Mouse (Mus musculus): ENCODE measurements around the gene Hectd4. TPM values are rescaled to one million over a fixed set of nuclear protein-coding genes. Genes with fewer than 3 reads are reported as not detected.
"Not testable (repeated sequence)": the region's sequence is repeated elsewhere in the genome, so short reads cannot be mapped to it uniquely, and the experiment has no call there.

Gene Hectd4
- polyA plus RNA-seq, 1 experiment from 2014 or later: 7.6 TPM

DNA sequence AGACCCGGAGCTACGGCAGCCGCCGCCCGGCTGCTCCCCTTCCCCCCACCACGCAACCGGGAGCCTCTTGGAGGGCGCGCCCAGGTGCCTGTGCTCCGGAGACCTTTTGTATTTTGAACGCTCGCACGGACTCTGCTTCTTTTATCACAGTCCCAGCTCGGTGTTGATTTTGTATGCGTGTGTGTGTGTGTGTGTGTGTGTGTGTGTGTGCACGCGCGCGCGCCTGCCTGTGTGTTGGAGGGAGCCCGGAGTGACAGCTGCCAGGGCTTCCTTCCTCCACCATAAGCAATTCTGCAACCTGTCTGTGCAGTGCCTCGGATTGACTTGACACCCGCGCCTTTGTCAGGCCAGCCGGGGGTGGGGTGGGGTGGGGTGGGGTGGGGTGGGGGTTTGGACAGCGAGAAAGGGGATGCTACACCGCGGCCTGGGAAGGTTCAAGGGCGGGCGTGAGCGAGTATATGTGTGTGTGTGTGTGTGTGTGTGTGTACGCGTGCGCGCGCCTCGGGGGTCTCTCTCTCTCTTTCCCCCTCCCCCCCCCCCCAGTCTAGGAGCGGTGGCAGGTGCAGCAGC, 798 bp downstream of the Hectd4 start:
- DNase-seq: no peak
- Histone ChIP-seq H3K27me3 (no peaks in the 10 kb centered on the region), H3K27ac (peak overlapping the region; percentile 98), H3K4me1 (replicated peaks) (peaks cover 73% of the 10 kb centered on the region), H3K36me3 (peaks cover 4% of the 10 kb centered on the region), H3K9me3 (replicated peaks) (no peaks in the 10 kb centered on the region), H3K9ac (peak overlapping the region; percentile 100), H3K4me3 (replicated peaks) (peak overlapping the region; percentile 93), H3K4me2 (peak overlapping the region; percentile 70)
- WGBS (ENCODE audit: insufficient replicate concordance): under 1% methylated on average over 21 of the region's 38 CpGs
- peak; percentile 38 for ATAC-seq (ENCODE audit: low read depth)

DNA sequence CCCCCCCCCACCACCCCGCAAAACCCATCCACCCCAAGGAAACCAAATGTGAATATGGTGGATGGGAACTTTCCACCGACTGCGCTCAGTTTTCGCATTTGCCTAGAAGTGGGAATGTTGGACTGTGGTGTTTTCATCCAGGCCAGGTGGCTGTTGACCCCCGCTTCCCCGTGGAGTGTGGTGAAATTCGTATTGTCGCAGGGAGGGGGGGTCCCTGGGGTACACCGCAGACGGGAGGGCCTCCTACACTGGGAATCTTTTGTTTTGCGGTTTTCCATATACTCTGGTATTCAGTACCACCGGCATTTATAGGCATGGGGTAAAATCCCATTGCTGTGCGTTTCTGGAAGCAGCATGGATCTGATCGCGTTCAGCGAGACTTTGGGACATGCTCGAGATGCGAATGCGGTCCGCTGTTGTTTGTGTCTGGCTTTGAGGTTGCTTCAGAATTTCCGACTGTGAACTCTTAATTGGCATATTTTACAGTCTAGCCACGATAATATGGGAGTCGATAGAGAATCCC, 1.4 kb downstream of the Hectd4 start:
- no peaks in the 10 kb centered on the region for H3K27me3 ChIP-seq
- ATAC-seq (ENCODE audit: low read depth) (no peak), DNase-seq (no peak)
- peak overlapping the region; percentile 93 for H3K4me3 ChIP-seq (replicated peaks)
- peak overlapping the region; percentile 100 for H3K9ac ChIP-seq
- H3K36me3 ChIP-seq: peaks cover 4% of the 10 kb centered on the region
- 16% methylated on average over 23 of the region's 23 CpGs for WGBS (ENCODE audit: insufficient replicate concordance)
- H3K9me3 ChIP-seq (replicated peaks): no peaks in the 10 kb centered on the region
- peaks cover 74% of the 10 kb centered on the region for H3K4me1 ChIP-seq (replicated peaks)
- H3K4me2 ChIP-seq: peak overlapping the region; percentile 70
- peak overlapping the region; percentile 98 for H3K27ac ChIP-seq

DNA sequence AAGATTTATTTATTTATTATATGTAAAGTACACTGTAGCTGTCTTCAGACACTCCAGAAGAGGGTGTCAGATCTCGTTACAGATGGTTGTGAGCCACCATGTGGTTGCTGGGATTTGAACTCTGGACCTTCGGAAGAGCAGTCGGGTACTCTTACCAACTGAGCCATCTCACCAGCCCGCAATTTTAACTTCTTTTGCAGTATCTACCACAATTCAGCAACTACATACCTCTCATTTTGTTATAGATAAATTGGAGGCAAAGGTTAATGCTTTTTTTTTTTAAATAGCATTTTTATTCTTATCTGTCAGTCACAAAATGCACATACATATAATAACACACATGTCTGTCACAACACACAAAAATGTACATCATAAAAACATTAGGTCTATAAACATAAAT, 4.0 kb downstream of the Hectd4 start:
- H3K4me1 ChIP-seq (replicated peaks): peaks cover 78% of the 10 kb centered on the region
- not testable (repeated sequence) for H3K9ac ChIP-seq; H3K9me3 ChIP-seq (replicated peaks); H3K27ac ChIP-seq; H3K4me2 ChIP-seq; H3K4me3 ChIP-seq (replicated peaks); H3K27me3 ChIP-seq; ATAC-seq (ENCODE audit: low read depth); DNase-seq
- 84% methylated on average over 4 of the region's 4 CpGs for WGBS (ENCODE audit: insufficient replicate concordance)
- peaks cover 18% of the 10 kb centered on the region for H3K36me3 ChIP-seq

DNA sequence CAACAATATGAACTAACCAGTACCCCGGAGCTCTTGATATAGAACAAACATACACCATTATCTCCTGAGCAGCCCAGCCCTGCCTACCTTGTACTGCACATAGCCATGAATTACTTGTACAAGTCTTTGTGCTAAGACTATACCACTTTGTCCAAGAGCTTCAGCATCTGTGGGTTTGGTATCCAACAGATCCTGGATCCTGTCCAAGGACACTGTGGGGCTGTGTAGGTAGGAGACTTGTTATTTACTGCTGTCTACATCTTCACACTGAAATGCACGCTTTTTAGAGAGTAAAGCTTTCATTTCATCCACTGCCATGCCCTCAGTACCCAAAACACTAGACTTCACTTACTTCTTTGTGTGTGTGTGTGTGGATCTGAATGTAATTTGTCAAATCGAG, 4.8 kb downstream of the Hectd4 start:
- Histone ChIP-seq H3K9ac (peak overlapping the region; percentile 64), H3K27ac (peak overlapping the region; percentile 85)
- WGBS (ENCODE audit: insufficient replicate concordance): 65% methylated on average over 3 of the region's 3 CpGs

DNA sequence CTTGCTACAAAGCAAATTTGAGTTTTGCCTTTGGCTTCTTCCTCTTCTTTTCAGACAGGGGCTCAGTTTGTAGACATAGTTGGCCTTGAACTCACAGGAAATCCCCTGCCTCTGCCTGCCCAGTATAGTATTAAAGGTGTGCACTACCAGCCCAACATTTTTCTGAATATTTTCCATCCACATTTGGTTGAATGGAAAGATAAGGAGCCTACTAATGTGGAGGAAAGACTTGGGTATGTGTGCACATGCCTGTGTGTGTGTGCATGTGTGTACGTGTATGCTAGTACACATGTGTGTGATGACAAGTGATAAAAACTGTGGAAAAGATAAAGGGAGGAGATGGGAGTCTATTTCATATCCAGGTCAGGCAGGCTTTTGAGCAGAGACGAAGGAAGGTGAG, 5.8 kb downstream of the Hectd4 start:
- H3K4me1 ChIP-seq (replicated peaks): peaks cover 87% of the 10 kb centered on the region
- no peaks in the 10 kb centered on the region for H3K9me3 ChIP-seq (replicated peaks)
- WGBS (ENCODE audit: insufficient replicate concordance): 41% methylated on average over 2 of the region's 2 CpGs
- H3K4me2 ChIP-seq: peak overlapping the region; percentile 44
- H3K36me3 ChIP-seq: peaks cover 32% of the 10 kb centered on the region
- peak overlapping the region; percentile 64 for H3K9ac ChIP-seq
- peak overlapping the region; percentile 1; the same call in 1 of the 2 replicates for H3K4me3 ChIP-seq (replicated peaks)
- DNase-seq: no peak
- H3K27ac ChIP-seq: peak overlapping the region; percentile 85
- no peaks in the 10 kb centered on the region for H3K27me3 ChIP-seq
- ATAC-seq (ENCODE audit: low read depth): no peak

More for the DNA sequence above, 4.8 kb downstream of the Hectd4 start:
- no peak overlapping the region for H3K4me3 ChIP-seq (replicated peaks)
- peaks cover 78% of the 10 kb centered on the region for H3K4me1 ChIP-seq (replicated peaks)
- no peak for ATAC-seq (ENCODE audit: low read depth)
- H3K36me3 ChIP-seq: peaks cover 26% of the 10 kb centered on the region
- H3K9me3 ChIP-seq (replicated peaks): no peaks in the 10 kb centered on the region
- peak overlapping the region; percentile 44 for H3K4me2 ChIP-seq
- DNase-seq: no peak
- H3K27me3 ChIP-seq: no peaks in the 10 kb centered on the region

DNA sequence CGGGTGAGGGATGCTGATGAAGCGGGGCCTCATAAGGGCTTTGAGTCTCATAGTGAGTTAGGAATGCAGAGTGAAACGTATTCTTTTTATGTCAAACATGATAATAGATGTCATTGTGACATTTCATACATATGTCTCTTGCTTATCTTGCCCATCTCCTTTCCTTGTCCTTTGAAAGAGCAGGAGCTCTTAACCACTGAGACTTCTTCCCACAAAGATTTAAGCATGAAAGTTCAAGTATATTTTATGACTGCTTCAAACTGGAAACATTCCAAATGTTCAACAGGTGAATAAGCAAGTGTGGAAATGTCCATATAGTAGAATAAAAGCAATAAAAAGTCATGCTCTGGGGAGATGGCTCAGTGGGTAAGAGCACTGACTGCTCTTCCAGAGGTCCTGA, 6.4 kb downstream of the Hectd4 start:
- DNase-seq (no peak), ATAC-seq (ENCODE audit: low read depth) (no peak)
- H3K4me1 ChIP-seq (replicated peaks): peaks cover 89% of the 10 kb centered on the region
- peak overlapping the region; percentile 85 for H3K27ac ChIP-seq
- H3K9me3 ChIP-seq (replicated peaks): no peaks in the 10 kb centered on the region
- WGBS (ENCODE audit: insufficient replicate concordance): 49% methylated on average over 3 of the region's 3 CpGs
- H3K27me3 ChIP-seq: no peaks in the 10 kb centered on the region
- peak overlapping the region; percentile 1; the same call in 1 of the 2 replicates for H3K4me3 ChIP-seq (replicated peaks)
- peak overlapping the region; percentile 64 for H3K9ac ChIP-seq
- H3K4me2 ChIP-seq: peak overlapping the region; percentile 44
- peaks cover 32% of the 10 kb centered on the region for H3K36me3 ChIP-seq

DNA sequence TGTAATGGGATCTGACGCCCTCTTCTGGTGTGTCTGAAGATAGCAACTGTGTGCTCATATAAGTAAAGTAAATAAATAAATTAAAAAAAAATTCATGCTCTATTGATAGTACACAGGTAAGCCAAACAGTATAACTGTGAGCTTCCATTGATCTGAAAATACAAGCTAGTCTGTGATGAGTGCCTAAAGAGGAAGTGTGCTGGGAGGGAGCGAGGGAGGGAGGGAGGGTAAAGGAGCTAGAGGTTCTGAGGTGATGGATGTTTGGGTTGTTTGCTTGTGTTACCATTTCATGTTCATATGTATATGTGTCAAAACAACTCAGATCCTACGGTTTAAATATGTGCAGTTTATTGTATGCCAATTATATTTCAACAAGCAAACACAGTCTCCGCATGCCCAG, 6.8 kb downstream of the Hectd4 start:
- DNase-seq: no peak
- no peaks in the 10 kb centered on the region for H3K9me3 ChIP-seq (replicated peaks)
- WGBS (ENCODE audit: insufficient replicate concordance): 68% methylated on average over 4 of the region's 4 CpGs
- peak overlapping the region; percentile 44 for H3K4me2 ChIP-seq
- H3K4me3 ChIP-seq (replicated peaks): no peak overlapping the region
- H3K4me1 ChIP-seq (replicated peaks): peaks cover 90% of the 10 kb centered on the region
- peak overlapping the region; percentile 64; the same call in 1 of the 2 replicates for H3K9ac ChIP-seq
- peaks cover 33% of the 10 kb centered on the region for H3K36me3 ChIP-seq
- no peaks in the 10 kb centered on the region for H3K27me3 ChIP-seq
- ATAC-seq (ENCODE audit: low read depth): no peak
- peak overlapping the region; percentile 85; the same call in 1 of the 2 replicates for H3K27ac ChIP-seq

DNA sequence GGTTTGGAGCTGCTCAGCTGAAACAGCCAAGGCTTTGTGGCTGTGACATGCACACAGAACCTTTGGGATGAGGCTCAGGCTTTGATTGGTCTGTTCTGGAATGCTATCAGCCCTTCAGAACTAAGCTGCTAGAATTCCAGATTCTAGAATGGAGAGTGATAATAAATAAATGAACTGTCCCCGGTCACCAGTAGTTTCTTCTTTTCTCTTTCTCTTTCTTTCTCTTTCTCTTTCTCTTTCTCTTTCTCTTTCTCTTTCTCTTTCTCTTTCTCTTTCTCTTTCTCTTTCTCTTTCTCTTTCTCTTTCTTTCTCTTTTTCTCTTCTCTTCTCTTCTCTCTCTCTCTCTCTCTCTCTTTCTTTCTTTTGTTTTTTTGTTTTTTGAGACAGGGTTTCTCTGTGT, 7.3 kb downstream of the Hectd4 start:
- Histone ChIP-seq H3K9ac (0 out of 2 replicates have a peak overlapping the region, but pooled peaks have one; percentile 31), H3K4me1 (replicated peaks) (peaks cover 90% of the 10 kb centered on the region), H3K36me3 (peaks cover 36% of the 10 kb centered on the region), H3K27ac (peak overlapping the region; percentile 85; the same call in 1 of the 2 replicates), H3K4me2 (peak overlapping the region; percentile 41)
- ATAC-seq (ENCODE audit: low read depth); H3K4me3 ChIP-seq (replicated peaks); DNase-seq; H3K9me3 ChIP-seq (replicated peaks); H3K27me3 ChIP-seq: not testable (repeated sequence)
- WGBS (ENCODE audit: insufficient replicate concordance): 76% methylated on average over 1 of the region's 1 CpGs

DNA sequence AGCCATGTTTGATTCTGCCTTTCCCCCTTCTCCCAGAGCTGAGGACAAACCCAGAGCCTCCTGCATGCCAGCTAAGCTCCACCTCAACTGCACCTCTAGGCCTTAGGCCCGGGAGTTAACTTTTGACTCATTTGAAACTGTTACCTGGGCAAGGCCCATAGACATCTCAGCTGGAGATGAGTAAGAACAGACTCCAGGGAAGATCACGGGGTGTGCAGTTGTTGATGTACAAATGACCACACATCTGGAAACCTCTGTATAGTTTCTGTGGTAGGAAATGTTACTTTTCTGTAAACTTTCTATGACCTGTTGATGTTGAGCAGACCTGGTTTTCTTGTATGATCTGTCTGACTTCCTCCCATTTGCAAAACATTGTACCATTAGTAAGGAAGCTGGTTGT, 9.2 kb downstream of the Hectd4 start:
- Histone ChIP-seq H3K9ac (no peak overlapping the region), H3K4me3 (replicated peaks) (no peak overlapping the region), H3K4me2 (no peak overlapping the region), H3K4me1 (replicated peaks) (peaks cover 95% of the 10 kb centered on the region), H3K9me3 (replicated peaks) (no peaks in the 10 kb centered on the region), H3K27ac (peak overlapping the region; percentile 77), H3K36me3 (peaks cover 39% of the 10 kb centered on the region), H3K27me3 (no peaks in the 10 kb centered on the region)
- WGBS (ENCODE audit: insufficient replicate concordance): 93% methylated on average over 2 of the region's 2 CpGs
- DNase-seq (no peak), ATAC-seq (ENCODE audit: low read depth) (no peak)

DNA sequence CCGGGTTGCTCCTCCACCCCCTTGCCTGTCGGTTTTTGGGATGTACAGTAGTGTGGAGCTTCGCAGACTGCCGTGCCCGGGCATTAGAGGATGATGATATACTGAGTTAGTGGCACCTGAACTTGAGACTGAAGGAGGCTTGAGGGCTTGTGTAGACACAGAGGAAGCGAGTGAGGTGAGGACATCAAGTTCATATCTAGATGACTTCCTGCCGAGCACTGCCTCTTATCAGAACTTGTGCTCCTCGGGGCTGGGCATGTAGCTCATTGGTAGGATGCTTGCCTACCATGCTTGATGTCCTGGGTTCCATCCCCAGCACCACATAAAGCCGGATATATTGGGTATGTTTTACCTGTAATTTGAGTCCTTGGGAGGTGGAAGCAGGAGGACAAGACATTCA, 10.8 kb downstream of the Hectd4 start:
- Histone ChIP-seq H3K4me1 (replicated peaks) (peaks cover 96% of the 10 kb centered on the region), H3K36me3 (peaks cover 40% of the 10 kb centered on the region), H3K9me3 (replicated peaks) (no peaks in the 10 kb centered on the region), H3K27me3 (no peaks in the 10 kb centered on the region), H3K4me3 (replicated peaks) (peak overlapping the region; percentile 4), H3K4me2 (peak overlapping the region; percentile 46), H3K27ac (peak overlapping the region; percentile 77), H3K9ac (peak overlapping the region; percentile 51)
- WGBS (ENCODE audit: insufficient replicate concordance): 48% methylated on average over 9 of the region's 9 CpGs
- DNase-seq (no peak), ATAC-seq (ENCODE audit: low read depth) (peak; percentile 71)

DNA sequence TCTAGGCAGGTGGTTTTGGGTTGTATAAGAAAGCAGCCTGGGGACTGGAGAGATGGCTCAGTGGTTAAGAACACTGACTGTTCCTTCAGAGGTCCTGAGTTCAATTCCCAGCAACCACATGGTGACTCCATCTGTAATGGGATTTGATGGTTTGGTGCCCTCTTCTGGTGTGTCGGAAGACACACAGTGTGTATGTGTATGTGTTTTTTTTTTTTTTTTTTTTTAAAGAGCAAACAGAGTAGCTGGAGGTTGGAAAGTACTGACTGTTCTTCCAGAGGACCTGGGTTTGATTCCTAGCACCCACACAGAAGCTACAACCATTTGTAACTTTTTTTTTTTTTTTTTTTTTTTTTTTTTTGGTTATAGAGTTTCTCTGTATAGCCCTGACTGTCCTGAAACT, 12.8 kb downstream of the Hectd4 start:
- Histone ChIP-seq H3K9me3 (replicated peaks) (no peaks in the 10 kb centered on the region), H3K36me3 (peaks cover 35% of the 10 kb centered on the region), H3K4me3 (replicated peaks) (no peak overlapping the region), H3K27ac (peak overlapping the region; percentile 99), H3K4me1 (replicated peaks) (peaks cover 94% of the 10 kb centered on the region), H3K4me2 (0 out of 2 replicates have a peak overlapping the region, but pooled peaks have one; percentile 49), H3K27me3 (no peaks in the 10 kb centered on the region), H3K9ac (no peak overlapping the region)
- no peak for ATAC-seq (ENCODE audit: low read depth)
- 86% methylated on average over 1 of the region's 1 CpGs for WGBS (ENCODE audit: insufficient replicate concordance)
- no peak for DNase-seq

DNA sequence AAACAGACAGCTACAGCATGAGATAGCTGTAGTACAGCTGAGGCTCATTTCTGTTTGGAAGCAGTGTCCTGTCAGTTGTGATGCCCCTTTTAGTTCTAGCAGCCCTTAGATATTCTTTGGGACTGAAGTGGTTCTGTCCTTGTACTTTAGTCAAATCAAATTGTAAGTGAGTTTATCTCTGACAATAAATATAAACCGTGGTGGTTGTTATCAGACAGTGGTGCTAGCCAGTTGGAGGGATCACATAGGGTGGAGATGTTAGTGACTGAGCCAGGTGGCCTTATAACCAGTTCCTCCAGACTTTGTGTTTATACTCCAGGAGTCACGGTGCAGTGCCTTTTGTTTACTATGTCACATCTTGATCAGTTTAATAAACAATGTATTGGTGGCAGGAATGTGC, 13.7 kb downstream of the Hectd4 start:
- H3K4me2 ChIP-seq: peak overlapping the region; percentile 49
- H3K27ac ChIP-seq: peak overlapping the region; percentile 99
- no peaks in the 10 kb centered on the region for H3K27me3 ChIP-seq
- peak; percentile 58 for ATAC-seq (ENCODE audit: low read depth)
- peak overlapping the region; percentile 65 for H3K9ac ChIP-seq
- H3K4me1 ChIP-seq (replicated peaks): peaks cover 94% of the 10 kb centered on the region
- DNase-seq: no peak
- H3K36me3 ChIP-seq: peaks cover 29% of the 10 kb centered on the region
- H3K4me3 ChIP-seq (replicated peaks): peak overlapping the region; percentile 14; the same call in 1 of the 2 replicates
- H3K9me3 ChIP-seq (replicated peaks): no peaks in the 10 kb centered on the region
- WGBS (ENCODE audit: insufficient replicate concordance): 23% methylated on average over 2 of the region's 2 CpGs

Measured in liver, embryonic 13.5 days (tissue).